19 mouse cellular contexts compared by ENCODE assay signal in genomic region chr9:91374665-91375064, GRCm38 (mm10). TPM values are rescaled to one million over a fixed set of nuclear protein-coding genes. Genes with fewer than 3 reads are reported as not detected.
DNase-seq lines count a peak whose midpoint lies in the region; ATAC-seq and TF ChIP-seq lines count a peak whose summit lies in the region.
"Had no signal": no experiment of that assay in that cellular context is flagged by ENCODE, and none has a peak within 500 bp of the region (broad histone marks: within the 10 kb centered on the region; RNA-seq: fewer than 3 reads in every experiment).

No protein-coding gene starts in this region.

- H3K4me2 ChIP-seq in hindbrain, embryonic 11.5 days (replicated peaks; ENCODE audit: low read depth, low read length): no peak overlapping the region
- 0 out of 2 replicates have a peak overlapping the region, but pooled peaks have one; percentile 9 for H3K4me2 ChIP-seq in midbrain, embryonic 15.5 days
- H3K4me2 ChIP-seq: embryonic facial prominence, embryonic 12.5 days; lung, embryonic 15.5 days had no signal

- H3K79me2 ChIP-seq in heart, adult 2 months (replicated peaks; ENCODE audit: control insufficient read depth, insufficient read depth, low read length): no peaks in the 10 kb centered on the region

- 2% methylated on average over 4 of the region's 4 CpGs for WGBS in hindbrain, embryonic 10.5 days
- WGBS in hindbrain, embryonic 11.5 days: 6% methylated on average over 4 of the region's 4 CpGs
- 3% methylated on average over 4 of the region's 4 CpGs for WGBS in embryonic facial prominence, embryonic 10.5 days
- WGBS in midbrain, embryonic 15.5 days: 25% methylated on average over 4 of the region's 4 CpGs
- WGBS in heart, adult 2 months: 8% methylated on average over 4 of the region's 4 CpGs

- H3K9ac ChIP-seq in hindbrain, embryonic 11.5 days (ENCODE audit: low read depth, low read length): no peak overlapping the region
- H3K9ac ChIP-seq in midbrain, embryonic 15.5 days: no peak overlapping the region
- H3K9ac ChIP-seq in heart, adult 2 months (ENCODE audit: low read depth, low read length): no peak overlapping the region
- H3K9ac ChIP-seq: embryonic facial prominence, embryonic 12.5 days; lung, embryonic 15.5 days had no signal

- TF ChIP-seq POLR2A in heart, adult 2 months (IDR thresholded peaks at IDR 0.05; ENCODE audit: insufficient read depth, low read depth, low read length): no peak

- peaks cover 100% of the 10 kb centered on the region for H3K27me3 ChIP-seq in hindbrain, embryonic 10.5 days (ENCODE audit: insufficient read depth, poor library complexity, severe bottlenecking)
- peaks cover 81% of the 10 kb centered on the region for H3K27me3 ChIP-seq in hindbrain, embryonic 11.5 days (ENCODE audit: control insufficient read depth, insufficient read depth, low read length)
- peaks cover 100% of the 10 kb centered on the region for H3K27me3 ChIP-seq in embryonic facial prominence, embryonic 10.5 days (replicated peaks; ENCODE audit: low read depth, poor library complexity, severe bottlenecking)
- peaks cover 78% of the 10 kb centered on the region for H3K27me3 ChIP-seq in midbrain, embryonic 15.5 days (replicated peaks)
- peaks cover 23% of the 10 kb centered on the region for H3K27me3 ChIP-seq in heart, adult 2 months (ENCODE audit: control insufficient read depth, insufficient read depth, low read length)

- peak; percentile 47 for DNase-seq in cerebellum, adult 9-10 months
- no peak for DNase-seq in cerebellum, postnatal 36 days
- DNase-seq in hindbrain, embryonic 10.5 days (ENCODE audit: low spot score): peak; percentile 26
- no peak for DNase-seq in hindbrain, embryonic 11.5 days (ENCODE audit: low spot score)
- DNase-seq in embryonic facial prominence, embryonic 10.5 days (ENCODE audit: low spot score): peak; percentile 9
- DNase-seq in heart, adult 2 months: no peak
- DNase-seq in lung, adult 18-20 months: no peak
- DNase-seq: adrenal gland, postnatal 25 days; heart, postnatal 14 days; liver; right cerebral cortex, postnatal 4 days; thymus, adult 18-20 months had no signal

- intact Hi-C loops in heart, adult 2 months (cut with DNase I): no loop called here

- no peaks in the 10 kb centered on the region for H3K36me3 ChIP-seq in hindbrain, embryonic 10.5 days
- H3K36me3 ChIP-seq in hindbrain, embryonic 11.5 days (ENCODE audit: control insufficient read depth, insufficient read depth, low read length): no peaks in the 10 kb centered on the region
- H3K36me3 ChIP-seq in embryonic facial prominence, embryonic 10.5 days (replicated peaks): no peaks in the 10 kb centered on the region
- H3K36me3 ChIP-seq in midbrain, embryonic 15.5 days (replicated peaks): no peaks in the 10 kb centered on the region
- H3K36me3 ChIP-seq in heart, adult 2 months (ENCODE audit: control insufficient read depth, insufficient read depth, low read length): no peaks in the 10 kb centered on the region
- H3K36me3 ChIP-seq: embryonic facial prominence, embryonic 12.5 days; lung, embryonic 15.5 days had no signal

- no peak for ATAC-seq in hindbrain, embryonic 11.5 days (ENCODE audit: low FRiP score)
- ATAC-seq in midbrain, embryonic 15.5 days (replicated peaks): no peak
- ATAC-seq: intestine, embryonic 16.5 days had no signal

- H3K9me3 ChIP-seq in hindbrain, embryonic 10.5 days: no peaks in the 10 kb centered on the region
- H3K9me3 ChIP-seq in hindbrain, embryonic 11.5 days (ENCODE audit: control insufficient read depth, low read length): no peaks in the 10 kb centered on the region
- H3K9me3 ChIP-seq in embryonic facial prominence, embryonic 10.5 days: no peaks in the 10 kb centered on the region
- no peaks in the 10 kb centered on the region for H3K9me3 ChIP-seq in midbrain, embryonic 15.5 days
- H3K9me3 ChIP-seq: embryonic facial prominence, embryonic 12.5 days; lung, embryonic 15.5 days had no signal

- H3K27ac ChIP-seq in hindbrain, embryonic 10.5 days: no peak overlapping the region
- H3K27ac ChIP-seq in hindbrain, embryonic 11.5 days (ENCODE audit: low read depth, low read length): no peak overlapping the region
- no peak overlapping the region for H3K27ac ChIP-seq in embryonic facial prominence, embryonic 10.5 days (replicated peaks)
- peak overlapping the region; percentile 28; the same call in 1 of the 2 replicates for H3K27ac ChIP-seq in midbrain, embryonic 15.5 days
- H3K27ac ChIP-seq in heart, adult 2 months: no peak overlapping the region
- H3K27ac ChIP-seq: embryonic facial prominence, embryonic 12.5 days; kidney, postnatal 0 days; lung, embryonic 15.5 days had no signal

- H3K4me1 ChIP-seq in hindbrain, embryonic 10.5 days (replicated peaks): peaks cover 53% of the 10 kb centered on the region
- peaks cover under 1% of the 10 kb centered on the region; the same call in 1 of the 2 replicates for H3K4me1 ChIP-seq in hindbrain, embryonic 11.5 days (replicated peaks; ENCODE audit: control insufficient read depth, insufficient read depth, low read length)
- H3K4me1 ChIP-seq in embryonic facial prominence, embryonic 10.5 days: peaks cover 7% of the 10 kb centered on the region; the same call in 1 of the 2 replicates
- peaks cover 7% of the 10 kb centered on the region for H3K4me1 ChIP-seq in midbrain, embryonic 15.5 days
- H3K4me1 ChIP-seq in heart, adult 2 months (ENCODE audit: control insufficient read depth, insufficient read depth, low read length): no peaks in the 10 kb centered on the region
- H3K4me1 ChIP-seq: embryonic facial prominence, embryonic 12.5 days; lung, embryonic 15.5 days had no signal

- no peak for TF ChIP-seq CTCF in heart, adult 2 months (IDR thresholded peaks at IDR 0.05)

- no peak for TF ChIP-seq EP300 in heart, adult 2 months (IDR thresholded peaks at IDR 0.05; ENCODE audit: insufficient read depth, low read depth, low read length)

- H3K4me3 ChIP-seq in hindbrain, embryonic 10.5 days: no peak overlapping the region
- H3K4me3 ChIP-seq in hindbrain, embryonic 11.5 days (ENCODE audit: low read depth, low read length): no peak overlapping the region
- H3K4me3 ChIP-seq in embryonic facial prominence, embryonic 10.5 days: no peak overlapping the region
- H3K4me3 ChIP-seq in midbrain, embryonic 15.5 days: no peak overlapping the region
- H3K4me3 ChIP-seq in heart, adult 2 months: no peak overlapping the region
- H3K4me3 ChIP-seq: embryonic facial prominence, embryonic 12.5 days; lung, embryonic 15.5 days; myocyte had no signal

RNA-seq across cellular contexts. Expression of gene Zic1, which starts 9.1 kb away (rescaled TPM):
- 6.9 and 8.1 TPM in 2 replicates for polyA plus RNA-seq in hindbrain, embryonic 10.5 days (2016; fragmentation: Nextera tagmentation; extraction: Ambion mirVana)
- 18.2 and 23.8 TPM in 2 replicates for polyA plus RNA-seq in hindbrain, embryonic 11.5 days (2014; fragmentation: Nextera tagmentation; extraction: Ambion mirVana)
- 1.5 and 1.7 TPM in 2 replicates for polyA plus RNA-seq in embryonic facial prominence, embryonic 10.5 days (2016; fragmentation: Nextera tagmentation; extraction: Ambion mirVana)
- 10.0 and 11.6 TPM in 2 replicates for polyA plus RNA-seq in midbrain, embryonic 15.5 days (2015; fragmentation: Nextera tagmentation; extraction: Ambion mirVana)
- not detected for total RNA-seq in heart, adult 2 months (2021)
- 0.08 TPM in 1 of 2 replicates, not detected in the other for polyA plus RNA-seq in heart, adult 2 months (2012; rRNA removed)
- total RNA-seq: adrenal gland, postnatal 25 days; heart, postnatal 14 days had no signal
- polyA plus RNA-seq: intestine, embryonic 16.5 days; kidney, postnatal 0 days had no signal

RNA-seq across cellular contexts. Expression of gene Zic4, which starts 12.5 kb away (rescaled TPM):
- 16.9 and 19.8 TPM in 2 replicates for polyA plus RNA-seq in hindbrain, embryonic 10.5 days (2016; fragmentation: Nextera tagmentation; extraction: Ambion mirVana)
- 32.8 and 36.5 TPM in 2 replicates for polyA plus RNA-seq in hindbrain, embryonic 11.5 days (2014; fragmentation: Nextera tagmentation; extraction: Ambion mirVana)
- polyA plus RNA-seq in embryonic facial prominence, embryonic 10.5 days (2016; fragmentation: Nextera tagmentation; extraction: Ambion mirVana): 4.0 and 5.5 TPM in 2 replicates
- polyA plus RNA-seq in midbrain, embryonic 15.5 days (2015; fragmentation: Nextera tagmentation; extraction: Ambion mirVana): 53.1 and 59.1 TPM in 2 replicates
- total RNA-seq in heart, adult 2 months (2021): not detected
- not detected in 2 replicates for polyA plus RNA-seq in heart, adult 2 months (2012; rRNA removed)
- total RNA-seq: adrenal gland, postnatal 25 days; heart, postnatal 14 days had no signal
- polyA plus RNA-seq: intestine, embryonic 16.5 days; kidney, postnatal 0 days; lung, embryonic 15.5 days; urinary bladder, adult 2 months had no signal

Comparison
In these comparisons a context has a peak if more than half of its experiments do, and no peak if none do; other contexts are left out.
1. DNase-seq: peak in cerebellum, adult 9-10 months (single experiment), hindbrain, embryonic 10.5 days (single experiment) and embryonic facial prominence, embryonic 10.5 days (single experiment); none in cerebellum, postnatal 36 days (0 of 2), hindbrain, embryonic 11.5 days (single experiment), heart, adult 2 months (0 of 2) and lung, adult 18-20 months (0 of 2).